Mouse (Mus musculus) liver, embryonic 12.5 days (tissue): ENCODE measurements around the gene Sept11. TPM values are rescaled to one million over a fixed set of nuclear protein-coding genes. Genes with fewer than 3 reads are reported as not detected.

ENCODE experiments used
- ATAC-seq: fragments of 200-750 bp; cut with Nextera tagmentation; 2 replicates; pipeline ENCODE4 v1.8.0; 2017; ENCODE audit warnings: moderate number of reproducible peaks, mild to moderate bottlenecking, moderate library complexity
- H3K27ac ChIP-seq: fragments of 300-500 bp; sonication (generic); 2 replicates; pipeline ENCODE4 v1.5.1; 2016; ENCODE audit warnings: mild to moderate bottlenecking
- H3K27me3 ChIP-seq: fragments of 300-500 bp; sonication (generic); replicated peaks from 2 replicates; pipeline ENCODE4 v1.6.1; 2016; ENCODE audit warnings: mild to moderate bottlenecking, moderate library complexity
- H3K36me3 ChIP-seq: fragments of 300-500 bp; sonication (generic); 2 replicates; pipeline ENCODE4 v1.6.1; 2016; ENCODE audit warnings: mild to moderate bottlenecking, moderate library complexity
- H3K4me1 ChIP-seq: fragments of 300-500 bp; sonication (generic); 2 replicates; pipeline ENCODE4 v1.6.1; 2016
- H3K4me2 ChIP-seq: fragments of 300-500 bp; sonication (generic); 2 replicates; pipeline ENCODE4 v1.6.1; 2016; ENCODE audit warnings: mild to moderate bottlenecking, moderate library complexity
- H3K4me3 ChIP-seq: fragments of 300-500 bp; sonication (generic); 2 replicates; pipeline ENCODE4 v1.5.1; 2016; ENCODE audit warnings: mild to moderate bottlenecking, moderate library complexity
- H3K9ac ChIP-seq: fragments of 300-500 bp; sonication (generic); 2 replicates; pipeline ENCODE4 v1.6.1; 2016; ENCODE audit warnings: mild to moderate bottlenecking, moderate library complexity
- H3K9me3 ChIP-seq: fragments of 300-500 bp; sonication (generic); replicated peaks from 2 replicates; pipeline ENCODE4 v1.6.1; 2016; ENCODE audit warnings: mild to moderate bottlenecking, moderate library complexity
- WGBS: fragments of 180-500 bp; shearing (Covaris S2); methylation state at CpG from one replicate; pipeline ENCODE4 v1.1.7; 2016; ENCODE audit not compliant: insufficient replicate concordance; 5-methylcytosine and 5-hydroxymethylcytosine counted together
- polyA plus RNA-seq: library from polyadenylated mRNA; unstranded; fragments of >200 nt; fragmentation: Nextera tagmentation; extraction: Ambion mirVana; gene quantifications from 2 replicates; pipeline ENCODE4 v1.2.1, GENCODE M21; 2016

Sept11 gene
- polyA plus RNA-seq, 1 experiment from 2014 or later, result 57.6 TPM

DNA sequence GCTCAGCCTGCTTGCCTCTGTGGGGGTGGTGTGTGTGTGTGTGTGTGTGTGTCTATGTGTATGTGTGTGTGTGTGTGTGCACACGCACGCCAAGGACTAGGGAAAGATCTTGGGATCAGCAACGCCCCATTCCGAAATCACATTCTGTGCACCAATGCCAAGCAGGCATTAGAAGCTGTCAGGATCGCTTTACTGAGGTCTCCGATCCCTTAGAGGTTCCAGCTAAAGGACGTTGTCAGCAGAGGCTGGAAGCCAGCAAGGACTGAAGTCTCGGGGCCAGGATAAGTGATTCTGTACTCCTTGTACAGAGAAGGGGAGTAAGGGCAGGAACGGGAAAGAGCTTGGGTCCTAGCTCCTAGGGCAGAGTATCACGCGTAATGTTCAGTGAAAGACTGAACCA, 61.2 kb downstream of the Sept11 start:
- no peaks in the 10 kb centered on the region for H3K9me3 ChIP-seq
- no peak overlapping the region for H3K27ac ChIP-seq
- WGBS, result 85% methylated on average over 11 of the region's 11 CpGs
- no peaks in the 10 kb centered on the region for H3K27me3 ChIP-seq
- H3K4me3 ChIP-seq, result no peak overlapping the region
- ATAC-seq, result no peak
- H3K9ac ChIP-seq, result no peak overlapping the region
- H3K4me1 ChIP-seq, result peaks cover 42% of the 10 kb centered on the region
- no peak overlapping the region for H3K4me2 ChIP-seq
- H3K36me3 ChIP-seq, result peaks cover 58% of the 10 kb centered on the region

DNA sequence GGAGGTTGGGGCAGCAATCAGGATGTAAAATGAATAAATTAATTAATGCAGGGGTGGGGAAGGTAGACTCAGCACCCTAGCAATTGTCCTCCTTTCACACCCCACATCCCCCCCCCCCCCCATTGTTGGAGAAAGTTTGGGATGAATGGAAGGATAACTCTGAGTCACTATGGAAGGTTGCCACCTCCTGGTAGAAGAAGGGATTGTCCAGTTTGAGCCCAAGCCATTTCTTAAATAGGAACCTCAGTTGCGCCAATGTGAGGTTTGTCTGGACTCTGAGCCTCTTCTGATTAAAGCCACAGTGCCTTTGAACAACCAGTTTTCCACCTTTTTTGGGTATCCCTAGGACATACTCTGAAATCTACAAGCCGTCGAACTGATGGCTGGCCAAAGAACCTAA, 70.3 kb downstream of the Sept11 start:
- no peak overlapping the region for H3K4me2 ChIP-seq
- no peak overlapping the region for H3K4me3 ChIP-seq
- H3K9ac ChIP-seq, result no peak overlapping the region
- no peak for ATAC-seq
- 89% methylated on average over 3 of the region's 3 CpGs for WGBS
- H3K27me3 ChIP-seq, result no peaks in the 10 kb centered on the region
- H3K9me3 ChIP-seq, result no peaks in the 10 kb centered on the region
- H3K36me3 ChIP-seq, result peaks cover 84% of the 10 kb centered on the region
- no peak overlapping the region for H3K27ac ChIP-seq
- no peaks in the 10 kb centered on the region for H3K4me1 ChIP-seq

DNA sequence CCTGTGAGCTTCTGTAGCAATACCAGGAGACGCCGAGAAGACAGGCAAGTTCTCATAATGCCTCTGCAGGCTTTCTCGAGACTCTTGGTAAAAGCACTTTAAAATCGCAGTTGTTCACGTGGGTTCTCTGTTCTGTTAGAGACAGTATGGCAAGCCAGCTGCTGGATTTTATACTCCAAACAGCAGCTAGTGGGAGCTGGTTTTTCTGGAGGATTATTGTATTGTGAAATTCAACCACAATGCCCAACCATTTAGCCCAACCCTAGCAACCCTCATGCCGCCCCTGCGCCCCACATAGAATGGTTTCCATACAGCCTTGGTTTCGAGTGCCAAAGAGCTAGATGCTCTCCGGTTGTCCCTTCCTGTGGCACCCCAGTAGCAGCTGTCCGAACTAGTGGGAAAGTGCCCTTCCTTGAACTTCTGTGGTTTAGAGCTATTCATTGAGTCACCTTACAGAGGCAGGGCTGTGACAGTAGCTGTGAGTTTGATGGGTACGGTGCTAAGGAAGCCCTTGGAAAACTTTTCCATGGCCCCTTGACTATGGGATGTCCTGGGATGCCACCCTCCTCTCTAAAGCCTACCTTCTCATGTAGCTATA, 74.8 kb downstream of the Sept11 start:
- Histone ChIP-seq H3K36me3 (peaks cover 84% of the 10 kb centered on the region), H3K27ac (no peak overlapping the region), H3K4me1 (no peaks in the 10 kb centered on the region), H3K4me2 (no peak overlapping the region), H3K4me3 (no peak overlapping the region), H3K9ac (no peak overlapping the region), H3K27me3 (no peaks in the 10 kb centered on the region), H3K9me3 (no peaks in the 10 kb centered on the region)
- WGBS, result 84% methylated on average over 11 of the region's 11 CpGs
- no peak for ATAC-seq

DNA sequence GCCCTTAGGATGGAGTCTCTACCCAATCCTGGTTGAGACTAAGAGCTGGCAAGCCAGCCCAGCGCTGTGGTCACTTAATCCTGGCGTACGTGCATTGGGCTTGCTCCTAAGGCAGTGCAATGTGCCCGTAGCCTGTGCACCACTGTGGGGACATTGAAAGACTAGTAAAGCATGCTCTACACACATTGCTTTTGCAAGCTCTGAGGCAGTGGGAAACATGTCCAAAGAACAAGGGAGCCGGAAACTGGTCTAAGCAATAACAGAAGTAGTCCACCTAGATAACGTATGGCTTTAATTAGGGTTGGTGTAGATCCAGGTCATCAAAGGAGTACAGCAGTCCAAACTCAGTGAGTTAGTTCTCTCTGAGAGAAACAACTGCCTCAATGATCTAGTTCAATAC, 75.4 kb downstream of the Sept11 start:
- peaks cover 81% of the 10 kb centered on the region for H3K36me3 ChIP-seq
- no peaks in the 10 kb centered on the region for H3K27me3 ChIP-seq
- no peak overlapping the region for H3K4me2 ChIP-seq
- no peak for ATAC-seq
- H3K27ac ChIP-seq, result no peak overlapping the region
- WGBS, result 84% methylated on average over 6 of the region's 6 CpGs
- H3K9ac ChIP-seq, result no peak overlapping the region
- no peaks in the 10 kb centered on the region for H3K4me1 ChIP-seq
- H3K4me3 ChIP-seq, result no peak overlapping the region
- no peaks in the 10 kb centered on the region for H3K9me3 ChIP-seq

DNA sequence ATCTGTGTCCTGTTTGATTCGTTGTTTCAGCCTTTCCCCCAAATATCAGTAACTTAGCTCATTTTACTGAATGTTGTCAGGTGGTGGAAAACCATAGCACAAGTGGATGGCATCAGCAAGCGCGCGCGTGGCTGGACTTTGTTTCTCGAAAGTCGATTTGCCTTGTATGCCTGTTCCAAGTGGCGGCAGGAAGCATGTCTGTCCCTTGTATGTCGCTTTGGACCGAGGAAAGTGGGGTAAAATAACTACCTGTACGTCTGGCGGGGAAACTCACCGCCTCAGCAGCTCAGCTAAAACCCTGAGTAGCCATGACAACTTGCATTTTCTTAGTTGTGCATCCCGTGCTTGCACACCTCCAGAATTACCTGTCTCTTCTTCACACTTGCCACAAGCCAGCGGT, 78.2 kb downstream of the Sept11 start:
- no peak for ATAC-seq
- no peak overlapping the region for H3K27ac ChIP-seq
- 88% methylated on average over 15 of the region's 15 CpGs for WGBS

DNA sequence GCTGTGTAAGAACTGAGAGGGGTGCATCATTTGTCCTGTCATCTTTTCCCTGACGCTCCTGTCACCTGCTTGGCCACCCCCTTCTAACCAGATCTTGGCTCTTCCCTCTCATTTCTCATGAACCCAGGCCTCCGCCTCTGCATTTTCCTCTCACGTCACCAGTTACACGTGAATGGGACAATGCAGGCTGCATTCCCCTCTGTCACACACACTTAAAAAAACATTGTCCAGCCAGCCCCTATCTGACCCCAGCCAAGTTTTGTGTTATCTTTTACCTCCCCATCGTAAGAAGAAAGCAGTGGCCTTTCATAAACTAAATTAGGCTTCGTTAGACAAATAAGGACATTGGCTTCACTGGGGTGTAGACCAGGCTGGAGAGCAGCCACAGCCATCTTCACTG, 79.3 kb downstream of the Sept11 start:
- Histone ChIP-seq H3K4me1 (no peaks in the 10 kb centered on the region), H3K27me3 (no peaks in the 10 kb centered on the region), H3K4me3 (no peak overlapping the region), H3K27ac (no peak overlapping the region), H3K36me3 (peaks cover 66% of the 10 kb centered on the region), H3K9ac (no peak overlapping the region), H3K4me2 (no peak overlapping the region), H3K9me3 (no peaks in the 10 kb centered on the region)
- 77% methylated on average over 6 of the region's 6 CpGs for WGBS
- ATAC-seq, result 0 out of 2 replicates have a peak, but pooled peaks have one; percentile 13

More for the DNA sequence above, 78.2 kb downstream of the Sept11 start:
- Histone ChIP-seq H3K4me3 (no peak overlapping the region), H3K4me1 (no peaks in the 10 kb centered on the region), H3K36me3 (peaks cover 73% of the 10 kb centered on the region), H3K27me3 (no peaks in the 10 kb centered on the region), H3K9me3 (no peaks in the 10 kb centered on the region), H3K9ac (no peak overlapping the region), H3K4me2 (no peak overlapping the region)

DNA sequence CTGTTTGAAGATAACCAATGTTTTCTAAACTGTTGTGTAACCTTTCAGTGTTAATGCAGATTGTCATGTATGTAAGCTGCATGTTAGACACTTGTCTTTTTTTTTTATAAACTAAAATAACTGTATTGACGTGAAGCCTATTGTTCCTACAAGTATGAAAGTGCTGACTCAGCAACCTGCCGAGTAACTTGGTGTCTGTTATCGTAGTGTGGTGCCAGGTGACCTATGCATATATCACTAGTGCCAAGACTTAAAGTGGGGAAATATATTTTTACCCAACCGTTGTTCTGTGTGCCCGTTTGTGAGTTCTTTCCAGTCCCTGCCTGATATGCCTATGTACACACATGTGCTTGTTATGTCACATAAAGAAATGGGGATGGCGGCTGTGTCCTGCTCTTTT, 81.4 kb downstream of the Sept11 start:
- Histone ChIP-seq H3K9ac (no peak overlapping the region), H3K27me3 (no peaks in the 10 kb centered on the region), H3K9me3 (no peaks in the 10 kb centered on the region), H3K4me1 (no peaks in the 10 kb centered on the region), H3K27ac (no peak overlapping the region), H3K4me3 (no peak overlapping the region), H3K4me2 (no peak overlapping the region), H3K36me3 (peaks cover 60% of the 10 kb centered on the region)
- no peak for ATAC-seq
- WGBS, result 74% methylated on average over 6 of the region's 6 CpGs

DNA sequence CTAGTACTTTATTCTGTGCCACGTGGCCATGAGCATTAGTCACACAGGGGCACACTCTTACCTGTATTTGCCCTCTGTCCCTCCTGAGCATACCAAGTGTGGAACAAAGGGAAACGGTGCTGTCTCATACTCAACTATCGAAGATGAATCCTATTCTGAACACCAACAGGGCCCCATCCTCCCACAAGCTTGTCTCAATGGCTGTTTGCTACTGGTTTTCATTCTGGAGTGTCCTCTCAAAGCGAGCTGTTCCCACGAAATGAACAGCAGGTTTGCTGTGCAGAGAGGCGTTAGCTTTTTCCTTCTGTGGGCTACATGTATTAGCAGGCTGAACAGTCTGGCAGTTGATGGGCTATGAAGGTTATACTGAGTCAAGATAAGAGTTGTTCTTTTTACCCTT, 85.4 kb downstream of the Sept11 start:
- no peak overlapping the region for H3K4me3 ChIP-seq
- no peaks in the 10 kb centered on the region for H3K27me3 ChIP-seq
- 68% methylated on average over 6 of the region's 6 CpGs for WGBS
- H3K36me3 ChIP-seq, result peaks cover 56% of the 10 kb centered on the region
- no peak overlapping the region for H3K4me2 ChIP-seq
- no peaks in the 10 kb centered on the region for H3K9me3 ChIP-seq
- no peaks in the 10 kb centered on the region for H3K4me1 ChIP-seq
- ATAC-seq, result no peak
- no peak overlapping the region for H3K27ac ChIP-seq
- H3K9ac ChIP-seq, result no peak overlapping the region

DNA sequence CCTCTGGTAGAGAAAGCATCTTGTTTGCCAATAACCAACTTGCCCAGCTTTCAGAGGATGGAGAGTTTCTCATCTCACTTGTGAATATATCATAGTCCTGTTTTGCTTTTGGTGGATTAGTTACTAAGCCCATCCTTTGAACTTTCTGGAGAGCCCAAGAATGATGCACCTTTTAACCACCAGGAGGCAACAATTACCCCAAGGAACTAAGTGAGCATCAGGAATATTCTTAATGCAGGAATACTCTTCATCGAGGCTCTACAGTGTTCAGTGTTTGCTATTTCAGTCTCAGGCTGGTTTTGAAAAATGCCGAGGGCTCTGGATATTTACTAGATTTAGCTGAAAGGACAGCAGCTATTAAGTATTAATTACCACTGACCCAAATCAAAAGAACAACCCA, 87.0 kb downstream of the Sept11 start:
- Histone ChIP-seq H3K36me3 (peaks cover 56% of the 10 kb centered on the region), H3K27ac (no peak overlapping the region), H3K4me1 (no peaks in the 10 kb centered on the region), H3K9ac (no peak overlapping the region; the same call in 1 of the 2 replicates), H3K4me3 (no peak overlapping the region), H3K27me3 (no peaks in the 10 kb centered on the region), H3K9me3 (no peaks in the 10 kb centered on the region), H3K4me2 (no peak overlapping the region)
- ATAC-seq, result no peak
- WGBS, result 63% methylated on average over 2 of the region's 2 CpGs

DNA sequence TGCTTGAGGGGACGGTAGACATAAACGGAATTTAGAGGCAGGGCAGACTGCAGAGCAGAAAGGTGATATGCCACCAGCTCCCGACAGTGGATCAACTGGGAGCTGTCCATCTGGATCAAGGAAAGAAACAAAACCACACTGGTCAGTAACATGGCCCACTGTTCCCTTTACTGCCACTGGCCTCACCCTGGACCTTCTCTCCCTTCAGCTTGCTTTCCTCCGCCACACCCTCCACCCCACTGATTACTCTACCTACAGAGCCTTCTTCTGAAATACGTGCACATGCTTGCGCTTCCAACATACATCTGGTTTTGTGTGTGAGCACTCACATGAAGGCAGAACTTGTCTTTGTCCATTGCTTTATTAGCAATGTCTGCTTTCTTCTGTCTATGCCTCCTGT, 90.1 kb downstream of the Sept11 start:
- Histone ChIP-seq H3K27me3 (no peaks in the 10 kb centered on the region), H3K27ac (no peak overlapping the region), H3K9me3 (no peaks in the 10 kb centered on the region), H3K4me1 (no peaks in the 10 kb centered on the region), H3K4me2 (no peak overlapping the region), H3K4me3 (no peak overlapping the region), H3K9ac (no peak overlapping the region), H3K36me3 (peaks cover 72% of the 10 kb centered on the region)
- 81% methylated on average over 6 of the region's 6 CpGs for WGBS
- ATAC-seq, result no peak

DNA sequence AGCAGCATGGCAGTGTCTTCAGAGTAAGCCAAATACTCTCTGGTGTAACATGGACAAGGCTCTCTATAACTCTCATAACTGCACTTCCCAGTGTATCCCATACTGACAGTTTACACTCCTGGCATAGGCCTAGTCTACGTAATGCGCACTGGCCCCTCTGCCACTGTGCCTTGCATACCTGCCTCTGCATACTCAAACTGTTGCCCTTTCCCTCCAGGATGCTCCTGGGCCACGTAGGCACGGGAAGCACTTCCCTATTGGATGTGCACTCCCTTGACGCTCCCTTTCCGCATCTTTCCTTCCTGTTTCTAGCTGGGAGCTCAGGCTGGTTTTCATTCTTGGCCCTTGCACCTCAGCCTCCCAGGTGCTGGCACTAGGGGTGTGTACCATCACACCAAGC, 91.3 kb downstream of the Sept11 start:
- Histone ChIP-seq H3K4me2 (no peak overlapping the region), H3K27me3 (no peaks in the 10 kb centered on the region), H3K9me3 (no peaks in the 10 kb centered on the region), H3K4me3 (no peak overlapping the region), H3K36me3 (peaks cover 79% of the 10 kb centered on the region), H3K9ac (no peak overlapping the region), H3K27ac (no peak overlapping the region), H3K4me1 (no peaks in the 10 kb centered on the region)
- WGBS, result 86% methylated on average over 6 of the region's 6 CpGs
- ATAC-seq, result 0 out of 2 replicates have a peak, but pooled peaks have one; percentile 13

DNA sequence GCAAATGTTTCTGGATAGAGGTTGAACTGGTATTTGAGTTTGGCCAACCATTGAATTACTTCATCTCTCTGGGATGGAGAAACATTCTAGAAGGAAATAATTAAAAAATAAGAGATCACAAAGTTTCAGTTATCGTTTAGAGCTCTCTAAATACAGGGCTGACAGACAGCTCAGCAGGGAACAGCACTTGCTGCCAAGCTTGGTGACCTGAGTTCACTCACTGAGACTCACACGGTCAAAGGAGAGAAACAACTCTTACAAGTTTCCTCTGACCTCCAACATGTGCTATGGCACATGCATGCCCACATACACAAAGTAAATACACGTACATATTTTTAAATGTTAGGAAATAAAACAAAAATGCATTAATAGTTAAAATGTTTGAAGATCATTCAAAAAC, 96.4 kb downstream of the Sept11 start:
- Histone ChIP-seq H3K4me3 (no peak overlapping the region), H3K36me3 (peaks cover 72% of the 10 kb centered on the region), H3K27ac (no peak overlapping the region), H3K9me3 (no peaks in the 10 kb centered on the region), H3K9ac (no peak overlapping the region), H3K4me1 (no peaks in the 10 kb centered on the region), H3K4me2 (no peak overlapping the region), H3K27me3 (no peaks in the 10 kb centered on the region)
- no peak for ATAC-seq
- 83% methylated on average over 3 of the region's 3 CpGs for WGBS

DNA sequence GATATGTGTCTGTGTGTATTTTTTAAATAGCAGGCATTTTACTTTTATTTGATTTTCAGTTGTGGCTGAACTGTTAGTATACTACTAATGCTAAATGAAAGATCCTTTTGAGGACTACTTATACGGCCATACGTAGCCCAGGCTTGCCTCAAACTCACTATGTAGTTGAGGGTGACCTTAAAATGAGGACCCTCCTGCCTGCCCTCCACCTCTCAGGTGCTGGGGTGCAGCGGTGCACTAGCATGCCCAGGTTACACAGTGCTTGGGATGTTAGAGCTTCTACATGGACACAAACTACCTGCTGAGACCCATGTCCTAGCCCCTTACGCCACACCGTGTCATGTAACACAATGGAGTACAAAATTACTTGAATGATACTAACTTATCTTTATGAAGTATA, 97.2 kb downstream of the Sept11 start:
- no peaks in the 10 kb centered on the region for H3K27me3 ChIP-seq
- no peak for ATAC-seq
- no peak overlapping the region for H3K4me2 ChIP-seq
- H3K9me3 ChIP-seq, result no peaks in the 10 kb centered on the region
- H3K36me3 ChIP-seq, result peaks cover 66% of the 10 kb centered on the region
- H3K4me1 ChIP-seq, result no peaks in the 10 kb centered on the region
- 90% methylated on average over 5 of the region's 5 CpGs for WGBS
- no peak overlapping the region for H3K9ac ChIP-seq
- no peak overlapping the region for H3K4me3 ChIP-seq
- H3K27ac ChIP-seq, result no peak overlapping the region
